Mouse (Mus musculus): ENCODE results near the gene Ackr2. TPM values are rescaled to one million over a fixed set of nuclear protein-coding genes. Genes with fewer than 3 reads are reported as not detected.

The Ackr2 gene
- total and polyA plus RNA-seq, 2 experiments from 2014 or later = 1.0 to 5.1 TPM

GRCm38 (mm10) chr9:121900282-121900855, 2.2 kb downstream of the Ackr2 start:
- no peak overlapping the region for H3K27ac ChIP-seq
- 91% methylated on average over 5 of the region's 5 CpGs for WGBS
- DNase-seq (ENCODE audit: low spot score) = no peak

GRCm38 (mm10) chr9:121901710-121902700, 3.9 kb downstream of the Ackr2 start:
- no peak for DNase-seq (ENCODE audit: low spot score)
- ATAC-seq = no peak
- TF ChIP-seq CTCF (IDR thresholded peaks at IDR 0.05; ENCODE audit: low read depth) = no peak
- no peak overlapping the region for H3K27ac ChIP-seq
- H3K4me1 ChIP-seq (ENCODE audit: insufficient read depth, low read length) = no peaks in the 10 kb centered on the region
- no peaks in the 10 kb centered on the region for H3K36me3 ChIP-seq (ENCODE audit: insufficient read depth, low read length)
- H3K27me3 ChIP-seq (ENCODE audit: insufficient read depth, low read length) = no peaks in the 10 kb centered on the region
- H3K9me3 ChIP-seq (ENCODE audit: low read length) = no peaks in the 10 kb centered on the region
- H3K4me2 ChIP-seq (ENCODE audit: low read depth, low read length) = no peak overlapping the region
- 76% methylated on average over 5 of the region's 5 CpGs for WGBS
- H3K9ac ChIP-seq (replicated peaks; ENCODE audit: low read length) = no peak overlapping the region
- H3K4me3 ChIP-seq (ENCODE audit: low read length) = no peak overlapping the region

More at GRCm38 (mm10) chr9:121900282-121900855, 2.2 kb downstream of the Ackr2 start:
- Histone ChIP-seq H3K36me3 (ENCODE audit: insufficient read depth, low read length) (no peaks in the 10 kb centered on the region), H3K4me3 (ENCODE audit: low read length) (no peak overlapping the region), H3K27me3 (ENCODE audit: insufficient read depth, low read length) (no peaks in the 10 kb centered on the region), H3K4me1 (ENCODE audit: insufficient read depth, low read length) (no peaks in the 10 kb centered on the region), H3K9ac (replicated peaks; ENCODE audit: low read length) (no peak overlapping the region), H3K4me2 (ENCODE audit: low read depth, low read length) (no peak overlapping the region), H3K9me3 (ENCODE audit: low read length) (no peaks in the 10 kb centered on the region)
- no peak for ATAC-seq
- TF ChIP-seq CTCF (IDR thresholded peaks at IDR 0.05; ENCODE audit: low read depth) = no peak

GRCm38 (mm10) chr9:121903476-121904305, 5.5 kb downstream of the Ackr2 start:
- no peak for TF ChIP-seq CTCF (IDR thresholded peaks at IDR 0.05; ENCODE audit: low read depth)
- no peak overlapping the region for H3K4me2 ChIP-seq (ENCODE audit: low read depth, low read length)
- no peak overlapping the region for H3K27ac ChIP-seq
- DNase-seq (ENCODE audit: low spot score) = peak; percentile 19
- 72% methylated on average over 8 of the region's 8 CpGs for WGBS
- H3K27me3 ChIP-seq (ENCODE audit: insufficient read depth, low read length) = no peaks in the 10 kb centered on the region
- no peak overlapping the region for H3K4me3 ChIP-seq (ENCODE audit: low read length)
- no peaks in the 10 kb centered on the region for H3K4me1 ChIP-seq (ENCODE audit: insufficient read depth, low read length)
- no peaks in the 10 kb centered on the region for H3K36me3 ChIP-seq (ENCODE audit: insufficient read depth, low read length)
- H3K9ac ChIP-seq (replicated peaks; ENCODE audit: low read length) = no peak overlapping the region
- H3K9me3 ChIP-seq (ENCODE audit: low read length) = no peaks in the 10 kb centered on the region
- ATAC-seq = no peak

GRCm38 (mm10) chr9:121904319-121904718, 6.2 kb downstream of the Ackr2 start:
- Histone ChIP-seq H3K36me3 (ENCODE audit: insufficient read depth, low read length) (no peaks in the 10 kb centered on the region), H3K27me3 (ENCODE audit: insufficient read depth, low read length) (no peaks in the 10 kb centered on the region), H3K4me2 (ENCODE audit: low read depth, low read length) (no peak overlapping the region), H3K4me1 (ENCODE audit: insufficient read depth, low read length) (no peaks in the 10 kb centered on the region), H3K4me3 (ENCODE audit: low read length) (no peak overlapping the region), H3K9ac (replicated peaks; ENCODE audit: low read length) (no peak overlapping the region), H3K9me3 (ENCODE audit: low read length) (no peaks in the 10 kb centered on the region), H3K27ac (no peak overlapping the region)
- WGBS = 83% methylated on average over 4 of the region's 4 CpGs
- no peak for DNase-seq (ENCODE audit: low spot score)
- TF ChIP-seq CTCF (IDR thresholded peaks at IDR 0.05; ENCODE audit: low read depth) = no peak
- no peak for ATAC-seq

GRCm38 (mm10) chr9:121904946-121905345, 6.8 kb downstream of the Ackr2 start:
- no peak for ATAC-seq
- 92% methylated on average over 7 of the region's 7 CpGs for WGBS
- no peak for TF ChIP-seq CTCF (IDR thresholded peaks at IDR 0.05; ENCODE audit: low read depth)

GRCm38 (mm10) chr9:121905556-121906185, 7.5 kb downstream of the Ackr2 start:
- 72% methylated on average over 4 of the region's 4 CpGs for whole genome bisulfite sequencing
- Histone ChIP-seq H3K27me3 (ENCODE audit: insufficient read depth, low read length) (no peaks in the 10 kb centered on the region), H3K9me3 (ENCODE audit: low read length) (no peaks in the 10 kb centered on the region), H3K4me3 (ENCODE audit: low read length) (no peak overlapping the region), H3K4me2 (ENCODE audit: low read depth, low read length) (no peak overlapping the region), H3K27ac (no peak overlapping the region), H3K4me1 (ENCODE audit: insufficient read depth, low read length) (no peaks in the 10 kb centered on the region), H3K36me3 (ENCODE audit: insufficient read depth, low read length) (no peaks in the 10 kb centered on the region), H3K9ac (replicated peaks; ENCODE audit: low read length) (no peak overlapping the region)
- TF ChIP-seq CTCF (IDR thresholded peaks at IDR 0.05; ENCODE audit: low read depth) = no peak
- ATAC-seq (no peak), DNase-seq (ENCODE audit: low spot score) (no peak)

More at GRCm38 (mm10) chr9:121904946-121905345, 6.8 kb downstream of the Ackr2 start:
- Histone ChIP-seq H3K4me3 (ENCODE audit: low read length) (no peak overlapping the region), H3K27ac (no peak overlapping the region), H3K9ac (replicated peaks; ENCODE audit: low read length) (no peak overlapping the region), H3K27me3 (ENCODE audit: insufficient read depth, low read length) (no peaks in the 10 kb centered on the region), H3K4me2 (ENCODE audit: low read depth, low read length) (no peak overlapping the region), H3K4me1 (ENCODE audit: insufficient read depth, low read length) (no peaks in the 10 kb centered on the region), H3K36me3 (ENCODE audit: insufficient read depth, low read length) (no peaks in the 10 kb centered on the region), H3K9me3 (ENCODE audit: low read length) (no peaks in the 10 kb centered on the region)
- no peak for DNase-seq (ENCODE audit: low spot score)

Data from hindbrain, postnatal 0 days (tissue).